Mouse (Mus musculus) neural tube, embryonic 13.5 days (tissue): Measurements from ENCODE around the gene Tfrc. TPM values are rescaled to one million over a fixed set of nuclear protein-coding genes. Genes with fewer than 3 reads are reported as not detected.

Source experiments
- ATAC-seq: fragments of 200-750 bp; cut with Nextera tagmentation; 2 replicates; pipeline ENCODE4 v1.8.0; 2017; ENCODE audit warnings: low read depth, mild to moderate bottlenecking, moderate TSS enrichment, moderate library complexity
- H3K27ac ChIP-seq: fragments of 300-500 bp; sonication (generic); replicated peaks from 2 replicates; pipeline ENCODE4 v1.5.1; 2015; ENCODE audit warnings: moderate library complexity, mild to moderate bottlenecking, inconsistent platforms
- H3K27me3 ChIP-seq: fragments of 300-500 bp; sonication (generic); 2 replicates; pipeline ENCODE4 v1.6.1; 2015; ENCODE audit warnings: mild to moderate bottlenecking, inconsistent platforms
- H3K36me3 ChIP-seq: fragments of 300-500 bp; sonication (generic); 2 replicates; pipeline ENCODE4 v1.6.1; 2015; ENCODE audit warnings: mild to moderate bottlenecking, inconsistent platforms
- H3K4me1 ChIP-seq: fragments of 300-500 bp; sonication (generic); replicated peaks from 2 replicates; pipeline ENCODE4 v1.6.1; 2015; ENCODE audit warnings: inconsistent platforms
- H3K4me2 ChIP-seq: fragments of 300-500 bp; sonication (generic); 2 replicates; pipeline ENCODE4 v1.6.1; 2015; ENCODE audit warnings: inconsistent platforms, mild to moderate bottlenecking, moderate library complexity
- H3K4me3 ChIP-seq: fragments of 300-500 bp; sonication (generic); 2 replicates; pipeline ENCODE4 v1.5.1; 2015; ENCODE audit warnings: mild to moderate bottlenecking, inconsistent platforms
- H3K9ac ChIP-seq: fragments of 300-500 bp; sonication (generic); 2 replicates; pipeline ENCODE4 v1.6.1; 2015; ENCODE audit warnings: moderate library complexity, mild to moderate bottlenecking, inconsistent platforms
- H3K9me3 ChIP-seq: fragments of 300-500 bp; sonication (generic); 2 replicates; pipeline ENCODE4 v1.6.1; 2016; ENCODE audit warnings: inconsistent platforms
- WGBS: fragments of 180-500 bp; shearing (Covaris S2); methylation state at CpG from one replicate; pipeline ENCODE4 v1.1.7; 2015; 5-methylcytosine and 5-hydroxymethylcytosine counted together
- polyA plus RNA-seq: library from polyadenylated mRNA; unstranded; fragments of >200 nt; fragmentation: Nextera tagmentation; extraction: Ambion mirVana; gene quantifications from 2 replicates; pipeline ENCODE4 v1.2.1, GENCODE M21; 2015

Gene Tfrc
- polyA plus RNA-seq, 1 experiment from 2014 or later = 36.0 TPM

- WGBS = 79% methylated on average over 2 of the region's 2 CpGs
- Histone ChIP-seq H3K4me1 (peaks cover 88% of the 10 kb centered on the region), H3K9ac (no peak overlapping the region), H3K27ac (peak overlapping the region; percentile 80), H3K4me2 (peak overlapping the region; percentile 70), H3K27me3 (no peaks in the 10 kb centered on the region), H3K4me3 (no peak overlapping the region), H3K36me3 (peaks cover 20% of the 10 kb centered on the region), H3K9me3 (no peaks in the 10 kb centered on the region)
- no peak for ATAC-seq
Measured at GRCm38 (mm10) chr16:32664211-32664610, 55.5 kb downstream of the Tfrc start.

DNA sequence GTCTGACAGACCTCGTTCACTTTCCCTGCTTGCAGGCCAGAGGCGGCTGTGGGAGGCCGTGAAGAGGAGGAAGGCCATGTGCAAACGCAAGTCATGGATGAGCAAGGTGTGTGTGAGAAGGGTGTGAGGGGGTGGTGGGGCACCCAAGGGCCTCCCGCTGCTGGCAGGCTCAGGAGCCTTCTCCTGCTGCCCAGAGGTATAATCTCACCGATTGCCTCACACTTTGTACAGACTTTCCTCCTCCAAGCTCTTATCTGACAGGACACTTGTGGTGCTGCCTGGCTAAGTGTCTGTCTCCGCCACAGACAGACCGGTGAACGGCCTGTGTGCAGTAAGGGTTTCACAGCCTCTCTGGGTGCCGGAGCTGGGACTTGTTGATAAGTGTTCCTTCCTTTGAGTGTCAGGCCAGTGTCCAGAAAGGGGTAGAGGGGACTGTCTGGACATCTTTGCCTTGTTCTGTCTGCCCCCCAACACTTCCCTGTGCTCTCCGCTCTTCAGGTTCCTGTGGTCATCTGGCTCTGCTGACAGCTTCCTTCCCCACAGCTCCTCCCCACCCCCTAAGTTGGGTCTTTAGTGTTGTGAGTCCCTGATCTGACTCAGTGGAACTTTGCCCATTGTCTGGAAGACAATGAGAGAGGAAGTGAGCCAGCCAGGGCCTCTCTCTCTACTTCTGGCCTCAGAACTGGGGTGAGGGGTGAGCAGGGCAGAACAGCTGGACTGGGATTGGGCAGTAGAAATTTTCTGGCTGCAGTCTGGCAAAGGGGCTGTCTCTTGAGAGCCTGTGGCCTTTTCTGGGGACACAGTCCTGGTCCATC lies 57.3 kb downstream of the Tfrc start:
- WGBS = 39% methylated on average over 11 of the region's 11 CpGs
- Histone ChIP-seq H3K4me2 (no peak overlapping the region), H3K9me3 (no peaks in the 10 kb centered on the region), H3K36me3 (peaks cover 39% of the 10 kb centered on the region), H3K9ac (no peak overlapping the region), H3K4me1 (peaks cover 70% of the 10 kb centered on the region), H3K4me3 (no peak overlapping the region), H3K27me3 (no peaks in the 10 kb centered on the region), H3K27ac (peak overlapping the region; percentile 68)
- ATAC-seq = no peak

DNA sequence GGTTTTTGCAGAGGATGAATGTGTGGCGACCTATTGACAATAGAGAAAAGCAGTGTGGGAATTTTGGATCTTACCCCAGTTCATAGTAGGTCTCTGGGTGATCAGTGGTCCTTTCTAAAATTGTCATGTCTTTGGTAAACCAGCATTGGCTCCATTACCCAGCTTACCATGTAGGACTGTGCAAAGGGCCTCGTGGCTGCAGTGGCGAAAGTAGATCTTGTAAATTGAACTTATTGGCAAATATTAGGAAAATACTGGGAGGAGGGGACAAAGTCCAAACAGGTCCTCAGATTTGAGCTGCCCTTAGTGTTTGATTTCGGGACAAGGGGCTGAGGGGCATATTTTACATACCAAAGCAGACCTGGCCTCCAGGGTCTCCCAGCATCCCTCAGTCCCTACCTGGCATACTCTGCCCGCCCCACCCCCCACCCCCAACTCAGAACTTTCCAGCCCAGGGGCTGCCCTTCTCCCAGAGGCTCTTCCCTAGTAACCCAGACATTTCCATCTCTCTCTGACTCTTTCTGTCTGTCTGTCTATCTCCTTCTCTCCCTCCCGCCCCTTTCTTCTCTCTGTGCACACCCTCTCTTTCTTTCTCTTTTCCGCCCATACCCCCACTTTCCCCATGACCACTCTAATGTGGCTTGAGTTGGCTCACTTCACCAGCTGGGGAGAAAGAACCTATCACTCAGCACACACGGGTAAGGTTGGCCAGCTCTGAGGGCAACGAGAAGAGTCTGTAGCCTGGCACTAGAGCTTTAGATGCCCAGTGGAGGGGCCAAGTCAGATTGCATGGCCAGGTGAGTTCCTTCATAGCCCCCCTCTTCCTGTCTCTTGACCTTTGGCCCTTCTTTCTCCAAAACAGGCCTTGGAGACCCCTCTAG lies 58.2 kb downstream of the Tfrc start:
- ATAC-seq = no peak
- H3K27ac ChIP-seq = peak overlapping the region; percentile 68
- WGBS = 77% methylated on average over 9 of the region's 9 CpGs
- H3K9ac ChIP-seq = no peak overlapping the region
- no peaks in the 10 kb centered on the region for H3K27me3 ChIP-seq
- peaks cover 61% of the 10 kb centered on the region for H3K4me1 ChIP-seq
- no peak overlapping the region for H3K4me3 ChIP-seq
- no peaks in the 10 kb centered on the region for H3K9me3 ChIP-seq
- peaks cover 47% of the 10 kb centered on the region for H3K36me3 ChIP-seq
- H3K4me2 ChIP-seq = no peak overlapping the region

- H3K27me3 ChIP-seq = no peaks in the 10 kb centered on the region
- 88% methylated on average over 3 of the region's 3 CpGs for WGBS
- H3K36me3 ChIP-seq = peaks cover 53% of the 10 kb centered on the region
- peaks cover 55% of the 10 kb centered on the region for H3K4me1 ChIP-seq
- H3K9ac ChIP-seq = no peak overlapping the region
- no peak overlapping the region for H3K4me3 ChIP-seq
- H3K27ac ChIP-seq = no peak overlapping the region
- H3K4me2 ChIP-seq = no peak overlapping the region
- no peaks in the 10 kb centered on the region for H3K9me3 ChIP-seq
- ATAC-seq = no peak
Measured at GRCm38 (mm10) chr16:32667552-32667872, 58.8 kb downstream of the Tfrc start.

DNA sequence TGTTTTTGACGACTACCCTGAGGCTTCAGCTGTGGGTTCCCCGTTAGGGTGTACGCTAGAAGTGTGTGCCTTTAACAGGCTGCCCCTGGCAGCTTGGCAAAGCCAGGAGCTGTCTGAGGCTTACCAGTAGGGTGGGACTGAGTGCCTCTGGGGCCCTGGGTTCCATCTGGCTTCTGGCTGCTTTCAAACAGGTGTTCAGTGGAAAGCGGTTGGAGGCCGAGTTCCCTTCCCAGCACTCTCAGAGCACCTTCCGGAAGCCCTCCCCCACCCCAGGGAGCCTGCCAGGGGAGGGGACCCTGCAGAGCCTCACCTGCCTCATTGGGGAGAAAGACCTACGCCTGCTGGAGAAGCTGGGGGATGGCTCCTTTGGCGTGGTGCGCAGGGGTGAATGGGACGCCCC lies 59.3 kb downstream of the Tfrc start:
- no peak for ATAC-seq
- WGBS = 73% methylated on average over 10 of the region's 10 CpGs
- no peak overlapping the region for H3K9ac ChIP-seq

DNA sequence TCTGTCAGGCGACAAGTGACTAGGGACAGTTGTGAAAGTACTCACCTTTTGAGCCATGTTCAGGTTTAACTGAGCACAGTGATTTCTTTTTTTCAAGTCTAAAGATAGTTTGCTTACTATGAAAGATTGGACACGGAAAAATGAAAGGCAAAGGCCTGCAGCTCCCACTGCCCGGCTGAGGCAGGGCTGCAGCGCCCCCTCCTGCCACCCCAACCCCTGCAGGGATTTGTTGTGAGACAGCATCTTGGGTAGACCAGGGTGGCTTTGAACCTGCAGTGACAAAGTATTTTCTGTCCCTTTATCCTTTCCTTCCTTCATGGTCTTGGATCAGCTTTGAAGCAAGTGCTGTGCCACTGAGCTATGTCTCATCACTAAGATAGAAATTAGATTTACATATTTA lies 59.8 kb downstream of the Tfrc start:
- H3K9me3 ChIP-seq = no peaks in the 10 kb centered on the region
- WGBS = 81% methylated on average over 4 of the region's 4 CpGs
- no peak overlapping the region for H3K9ac ChIP-seq
- H3K27ac ChIP-seq = no peak overlapping the region
- ATAC-seq = no peak
- no peaks in the 10 kb centered on the region for H3K27me3 ChIP-seq
- H3K36me3 ChIP-seq = peaks cover 63% of the 10 kb centered on the region
- peaks cover 46% of the 10 kb centered on the region for H3K4me1 ChIP-seq
- H3K4me3 ChIP-seq = no peak overlapping the region
- no peak overlapping the region for H3K4me2 ChIP-seq

More for the DNA sequence above, 59.3 kb downstream of the Tfrc start:
- Histone ChIP-seq H3K9me3 (no peaks in the 10 kb centered on the region), H3K36me3 (peaks cover 58% of the 10 kb centered on the region), H3K4me1 (peaks cover 50% of the 10 kb centered on the region), H3K4me3 (no peak overlapping the region), H3K4me2 (no peak overlapping the region), H3K27ac (no peak overlapping the region), H3K27me3 (no peaks in the 10 kb centered on the region)

DNA sequence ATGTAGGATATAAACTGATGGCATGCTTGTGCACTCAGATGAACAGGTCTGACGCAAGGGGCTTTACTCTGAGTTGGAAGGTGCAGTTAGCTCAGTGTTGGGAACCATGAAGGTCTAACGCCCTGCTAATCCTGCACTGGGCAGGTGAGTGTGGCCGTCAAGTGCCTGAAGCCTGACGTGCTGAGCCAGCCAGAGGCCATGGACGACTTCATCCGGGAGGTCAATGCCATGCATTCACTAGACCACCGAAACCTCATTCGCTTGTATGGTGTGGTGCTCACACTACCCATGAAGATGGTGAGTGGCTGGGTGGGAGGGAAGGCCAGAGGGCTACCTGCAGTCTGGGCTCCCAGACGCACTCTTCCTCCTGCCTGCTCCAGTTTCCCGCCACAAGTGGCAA lies 60.5 kb downstream of the Tfrc start:
- H3K9me3 ChIP-seq = no peaks in the 10 kb centered on the region
- H3K4me2 ChIP-seq = no peak overlapping the region
- peaks cover 38% of the 10 kb centered on the region for H3K4me1 ChIP-seq
- peaks cover 68% of the 10 kb centered on the region for H3K36me3 ChIP-seq
- H3K27me3 ChIP-seq = no peaks in the 10 kb centered on the region
- ATAC-seq = no peak
- H3K4me3 ChIP-seq = no peak overlapping the region
- H3K9ac ChIP-seq = no peak overlapping the region
- WGBS = 94% methylated on average over 10 of the region's 10 CpGs
- H3K27ac ChIP-seq = no peak overlapping the region

- Histone ChIP-seq H3K4me1 (peaks cover 26% of the 10 kb centered on the region), H3K9ac (no peak overlapping the region), H3K9me3 (no peaks in the 10 kb centered on the region), H3K36me3 (peaks cover 73% of the 10 kb centered on the region), H3K27me3 (no peaks in the 10 kb centered on the region), H3K4me2 (no peak overlapping the region), H3K27ac (no peak overlapping the region), H3K4me3 (no peak overlapping the region)
- no peak for ATAC-seq
- WGBS = 91% methylated on average over 10 of the region's 10 CpGs
Measured at GRCm38 (mm10) chr16:32670354-32671124, 61.8 kb downstream of the Tfrc start.

DNA sequence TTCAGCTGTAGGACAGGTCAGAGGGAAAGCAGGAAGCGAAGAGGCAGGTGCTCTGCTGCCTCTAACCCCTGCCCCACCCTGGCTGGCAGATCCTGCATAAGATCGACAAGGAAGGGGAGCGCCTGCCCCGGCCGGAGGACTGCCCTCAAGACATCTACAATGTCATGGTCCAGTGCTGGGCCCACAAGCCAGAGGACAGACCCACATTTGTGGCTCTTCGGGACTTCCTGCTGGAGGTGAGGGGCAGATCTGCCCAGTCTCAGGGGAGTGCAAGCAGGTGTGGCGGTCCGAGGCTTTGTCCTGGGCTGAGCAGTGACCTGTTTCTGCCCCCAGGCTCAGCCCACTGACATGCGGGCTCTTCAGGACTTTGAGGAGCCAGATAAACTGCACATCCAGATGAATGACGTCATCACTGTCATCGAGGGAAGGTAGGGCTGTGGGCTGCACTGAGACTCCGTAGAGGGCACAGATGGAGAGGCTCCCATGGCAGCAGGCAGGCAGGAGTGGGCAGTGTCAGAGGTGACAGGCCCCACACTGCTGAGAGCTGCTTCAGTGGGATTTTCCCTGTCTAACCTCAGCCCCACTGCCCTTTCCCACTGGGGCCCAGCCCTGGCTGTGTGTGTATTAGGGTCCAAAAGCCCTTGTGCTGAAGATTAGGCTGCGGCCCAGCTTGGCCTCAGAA lies 62.6 kb downstream of the Tfrc start:
- no peak overlapping the region for H3K27ac ChIP-seq
- no peak for ATAC-seq
- no peak overlapping the region for H3K4me2 ChIP-seq
- H3K36me3 ChIP-seq = peaks cover 78% of the 10 kb centered on the region
- peaks cover 18% of the 10 kb centered on the region for H3K4me1 ChIP-seq
- no peaks in the 10 kb centered on the region for H3K9me3 ChIP-seq
- no peaks in the 10 kb centered on the region for H3K27me3 ChIP-seq
- 89% methylated on average over 13 of the region's 13 CpGs for WGBS
- no peak overlapping the region for H3K4me3 ChIP-seq
- no peak overlapping the region for H3K9ac ChIP-seq

DNA sequence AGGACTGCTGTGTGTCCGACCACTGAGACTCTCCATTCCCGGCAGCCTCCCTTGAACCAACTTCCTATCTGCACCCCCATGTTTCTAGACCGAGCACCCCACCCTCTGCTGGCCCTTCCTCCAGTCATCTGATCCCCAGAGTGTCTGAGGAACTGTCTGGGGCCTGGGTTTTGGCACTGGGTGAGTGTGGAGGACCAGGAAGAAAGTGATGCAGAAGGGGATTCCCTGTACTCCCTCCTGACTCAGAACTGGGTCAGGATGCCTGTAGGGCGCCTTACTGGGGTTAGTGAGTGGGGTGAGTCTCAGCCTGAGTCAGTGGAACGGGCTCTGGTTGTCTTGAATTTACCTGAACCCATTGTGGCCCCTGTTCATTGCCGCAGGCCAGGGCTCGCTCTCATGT lies 63.5 kb downstream of the Tfrc start:
- no peak for ATAC-seq
- H3K27ac ChIP-seq = no peak overlapping the region
- no peaks in the 10 kb centered on the region for H3K9me3 ChIP-seq
- H3K36me3 ChIP-seq = peaks cover 87% of the 10 kb centered on the region
- no peak overlapping the region for H3K4me2 ChIP-seq
- peaks cover 10% of the 10 kb centered on the region; the same call in 1 of the 2 replicates for H3K4me1 ChIP-seq
- WGBS = 90% methylated on average over 7 of the region's 7 CpGs
- H3K27me3 ChIP-seq = no peaks in the 10 kb centered on the region
- H3K4me3 ChIP-seq = no peak overlapping the region
- H3K9ac ChIP-seq = no peak overlapping the region

GRCm38 (mm10) chr16:32672861-32673560 lies 64.3 kb downstream of the Tfrc start:
- WGBS = 81% methylated on average over 13 of the region's 13 CpGs
- no peaks in the 10 kb centered on the region for H3K27me3 ChIP-seq
- no peak overlapping the region for H3K9ac ChIP-seq
- no peak overlapping the region for H3K4me2 ChIP-seq
- H3K4me1 ChIP-seq = 0 out of 2 replicates have a peak, but pooled peaks cover 2% of the 10 kb centered on the region
- no peak overlapping the region for H3K27ac ChIP-seq
- no peaks in the 10 kb centered on the region for H3K9me3 ChIP-seq
- no peak overlapping the region for H3K4me3 ChIP-seq
- peaks cover 93% of the 10 kb centered on the region for H3K36me3 ChIP-seq
- no peak for ATAC-seq
